Comparison of ENCODE assay signal across 11 mouse cellular contexts in genomic region chr1:33803323-33803722, GRCm38 (mm10). TPM values are rescaled to one million over a fixed set of nuclear protein-coding genes. Genes with fewer than 3 reads are reported as not detected.
"Had no signal": no experiment of that assay in that cellular context is flagged by ENCODE, and none has a peak within 500 bp of the region (broad histone marks: within the 10 kb centered on the region; RNA-seq: fewer than 3 reads in every experiment).

No protein-coding gene starts in this region.

- H3K4me3 ChIP-seq: limb, embryonic 10.5 days; liver, embryonic 15.5 days; megakaryocyte, embryonic 14.5 days; midbrain, embryonic 15.5 days; neural tube, embryonic 12.5 days; stomach, embryonic 15.5 days had no signal

- H3K27ac ChIP-seq: limb, embryonic 10.5 days; liver, embryonic 15.5 days; macrophage; midbrain, embryonic 15.5 days; neural tube, embryonic 12.5 days; stomach, embryonic 15.5 days had no signal

- DNase-seq: kidney, adult 2 months; kidney, postnatal 25 days; lung, adult 2 months had no signal

RNA-seq across cellular contexts. Expression of gene Bag2, which starts 45.7 kb away (rescaled TPM):
- total RNA-seq: neutrophil, adult 5-6 weeks had no signal
